9 mouse cellular contexts compared by ENCODE assay signal in genomic region chr10:5270641-5271040, GRCm38 (mm10).
"Had no signal": no experiment of that assay in that cellular context is flagged by ENCODE, and none has a peak within 500 bp of the region (broad histone marks: within the 10 kb centered on the region; RNA-seq: fewer than 3 reads in every experiment).

No protein-coding gene starts in this region.

- H3K4me3 ChIP-seq: limb, embryonic 12.5 days; midbrain, embryonic 13.5 days; neural tube, embryonic 15.5 days had no signal

- H3K4me1 ChIP-seq: limb, embryonic 12.5 days; midbrain, embryonic 13.5 days; neural tube, embryonic 15.5 days had no signal

- DNase-seq: kidney, adult 18-20 months; right cerebral cortex, adult 18-20 months; right cerebral cortex, postnatal 25 days had no signal

- H3K9ac ChIP-seq: limb, embryonic 12.5 days; midbrain, embryonic 13.5 days; neural tube, embryonic 15.5 days had no signal

- H3K9me3 ChIP-seq: limb, embryonic 12.5 days; midbrain, embryonic 13.5 days; neural tube, embryonic 15.5 days had no signal

- H3K36me3 ChIP-seq: limb, embryonic 12.5 days; midbrain, embryonic 13.5 days; neural tube, embryonic 15.5 days had no signal

- H3K27ac ChIP-seq: hindbrain, postnatal 0 days; kidney, postnatal 0 days; limb, embryonic 12.5 days; midbrain, embryonic 13.5 days; neural tube, embryonic 15.5 days had no signal

- H3K27me3 ChIP-seq: limb, embryonic 12.5 days; midbrain, embryonic 13.5 days; neural tube, embryonic 15.5 days had no signal

- ATAC-seq: hindbrain, postnatal 0 days; midbrain, embryonic 13.5 days had no signal

- H3K4me2 ChIP-seq: limb, embryonic 12.5 days; liver, embryonic 11.5 days; midbrain, embryonic 13.5 days; neural tube, embryonic 15.5 days had no signal
